Mouse (Mus musculus): Measurements from ENCODE around the gene Foxn3. TPM values are rescaled to one million over a fixed set of nuclear protein-coding genes. Genes with fewer than 3 reads are reported as not detected.

The Foxn3 gene
- polyA plus RNA-seq, 1 experiment, result 61.0 TPM

DNA sequence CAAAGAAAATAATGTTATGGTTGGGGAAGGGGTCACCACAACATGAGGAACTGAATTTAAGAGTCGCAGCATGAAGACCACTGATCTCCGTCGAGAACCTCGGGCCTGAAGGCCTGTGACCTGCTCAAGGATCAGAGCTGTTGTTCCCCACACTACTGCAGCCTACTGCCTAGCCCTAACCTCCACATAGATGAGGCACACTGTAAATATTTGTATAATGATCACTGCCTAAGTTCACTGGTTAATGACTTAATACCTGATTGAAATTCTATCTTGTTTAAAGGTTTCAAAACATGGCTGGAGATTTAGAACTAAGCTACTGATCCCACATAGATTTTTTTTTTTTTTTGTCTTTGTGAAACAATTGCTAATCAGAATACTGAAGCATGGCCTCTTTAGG lies 61.2 kb downstream of the Foxn3 start:
- H3K27me3 ChIP-seq (ENCODE audit: control insufficient read depth, insufficient read depth, low read length, poor library complexity, severe bottlenecking), result no peaks in the 10 kb centered on the region
- no peak for TF ChIP-seq CTCF (IDR thresholded peaks at IDR 0.05; ENCODE audit: low read depth, low read length)
- no peak for TF ChIP-seq POLR2A (IDR thresholded peaks at IDR 0.05; ENCODE audit: insufficient read depth, low read length)
- TF ChIP-seq EP300 (IDR thresholded peaks at IDR 0.05; ENCODE audit: insufficient read depth, low read depth, low read length), result no peak
- H3K9me3 ChIP-seq (replicated peaks; ENCODE audit: control insufficient read depth, insufficient read depth, low read length, poor library complexity, severe bottlenecking), result no peaks in the 10 kb centered on the region
- no peak overlapping the region for H3K27ac ChIP-seq (ENCODE audit: insufficient read depth, low read length)
- no peak overlapping the region for H3K9ac ChIP-seq (ENCODE audit: low read depth, poor library complexity, severe bottlenecking)
- no peaks in the 10 kb centered on the region for H3K36me3 ChIP-seq (ENCODE audit: control insufficient read depth, insufficient read depth, low read length, poor library complexity, severe bottlenecking)
- no peak overlapping the region for H3K4me3 ChIP-seq (ENCODE audit: low read depth, low read length)
- no peaks in the 10 kb centered on the region for H3K4me1 ChIP-seq (ENCODE audit: control insufficient read depth, insufficient read depth, low read length)

- no peaks in the 10 kb centered on the region for H3K36me3 ChIP-seq (ENCODE audit: control insufficient read depth, insufficient read depth, low read length, poor library complexity, severe bottlenecking)
- no peaks in the 10 kb centered on the region for H3K9me3 ChIP-seq (replicated peaks; ENCODE audit: control insufficient read depth, insufficient read depth, low read length, poor library complexity, severe bottlenecking)
- no peaks in the 10 kb centered on the region for H3K27me3 ChIP-seq (ENCODE audit: control insufficient read depth, insufficient read depth, low read length, poor library complexity, severe bottlenecking)
- no peak overlapping the region for H3K4me3 ChIP-seq (ENCODE audit: low read depth, low read length)
- H3K9ac ChIP-seq (ENCODE audit: low read depth, poor library complexity, severe bottlenecking), result no peak overlapping the region
- no peaks in the 10 kb centered on the region for H3K4me1 ChIP-seq (ENCODE audit: control insufficient read depth, insufficient read depth, low read length)
- no peak for TF ChIP-seq CTCF (IDR thresholded peaks at IDR 0.05; ENCODE audit: low read depth, low read length)
- no peak for TF ChIP-seq EP300 (IDR thresholded peaks at IDR 0.05; ENCODE audit: insufficient read depth, low read depth, low read length)
- TF ChIP-seq POLR2A (IDR thresholded peaks at IDR 0.05; ENCODE audit: insufficient read depth, low read length), result no peak
- H3K27ac ChIP-seq (ENCODE audit: insufficient read depth, low read length), result no peak overlapping the region
Measured at GRCm38 (mm10) chr12:99498978-99499694, 64.2 kb downstream of the Foxn3 start.

DNA sequence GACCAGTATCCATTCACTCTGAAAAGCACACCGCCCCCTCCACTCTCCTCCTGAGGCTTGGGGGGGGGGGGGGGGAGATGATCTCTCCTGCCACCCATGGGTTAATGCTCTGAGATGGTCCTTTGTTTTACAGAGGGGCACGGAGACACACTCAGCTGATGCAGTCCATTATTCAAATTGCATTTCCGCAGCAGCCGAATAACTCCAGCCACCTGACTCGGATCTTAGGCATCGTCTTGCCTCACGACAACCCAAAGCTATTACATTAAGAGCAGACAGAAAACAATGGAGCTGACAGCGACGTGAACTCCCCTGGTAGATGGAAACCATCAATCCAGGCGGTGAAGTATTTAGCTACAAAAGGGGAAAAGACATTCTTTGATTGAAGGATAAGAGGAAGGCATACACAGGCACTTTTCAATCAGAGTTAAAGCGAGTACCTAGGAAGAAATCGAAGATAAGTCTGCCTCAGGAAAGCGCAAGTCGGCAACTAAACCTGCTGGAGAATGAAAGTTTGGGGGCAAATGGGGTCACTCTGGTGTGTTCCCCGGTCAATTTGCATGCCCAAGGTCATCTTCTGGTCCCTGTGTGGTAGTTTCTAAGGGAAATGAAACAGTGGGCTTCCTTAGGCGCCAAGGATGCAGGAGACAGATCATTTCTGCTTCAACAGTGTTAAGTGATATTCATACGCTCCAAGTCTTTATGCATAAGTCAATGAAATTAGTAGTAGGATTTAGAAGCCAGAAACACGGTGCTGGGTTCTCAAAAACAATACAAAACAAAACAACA lies 65.0 kb downstream of the Foxn3 start:
- Histone ChIP-seq H3K4me1 (ENCODE audit: control insufficient read depth, insufficient read depth, low read length) (no peaks in the 10 kb centered on the region), H3K9me3 (replicated peaks; ENCODE audit: control insufficient read depth, insufficient read depth, low read length, poor library complexity, severe bottlenecking) (no peaks in the 10 kb centered on the region), H3K4me3 (ENCODE audit: low read depth, low read length) (no peak overlapping the region), H3K27me3 (ENCODE audit: control insufficient read depth, insufficient read depth, low read length, poor library complexity, severe bottlenecking) (no peaks in the 10 kb centered on the region), H3K9ac (ENCODE audit: low read depth, poor library complexity, severe bottlenecking) (no peak overlapping the region), H3K27ac (ENCODE audit: insufficient read depth, low read length) (no peak overlapping the region), H3K36me3 (ENCODE audit: control insufficient read depth, insufficient read depth, low read length, poor library complexity, severe bottlenecking) (no peaks in the 10 kb centered on the region)
- no peak for TF ChIP-seq POLR2A (IDR thresholded peaks at IDR 0.05; ENCODE audit: insufficient read depth, low read length)
- no peak for TF ChIP-seq CTCF (IDR thresholded peaks at IDR 0.05; ENCODE audit: low read depth, low read length)
- TF ChIP-seq EP300 (IDR thresholded peaks at IDR 0.05; ENCODE audit: insufficient read depth, low read depth, low read length), result no peak

DNA sequence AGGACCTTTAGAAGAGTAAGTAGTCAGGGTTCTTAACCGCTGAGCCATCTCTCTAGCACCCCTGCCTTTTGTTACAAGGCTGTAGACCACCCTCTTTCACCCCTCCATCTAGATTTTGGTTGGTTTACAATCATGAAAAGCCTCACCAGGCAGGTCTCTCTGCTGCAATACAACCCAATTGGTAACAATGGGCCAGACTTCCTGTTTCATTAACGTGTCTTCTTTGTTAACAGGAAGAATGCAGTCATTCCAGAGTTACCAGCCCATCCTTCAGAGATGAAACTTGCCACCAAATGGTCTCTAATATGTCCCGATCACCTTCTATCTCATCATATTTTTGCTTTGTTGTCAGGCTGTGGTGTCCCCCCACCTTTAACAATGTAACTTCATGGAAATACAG lies 66.4 kb downstream of the Foxn3 start:
- H3K4me3 ChIP-seq (ENCODE audit: low read depth, low read length), result no peak overlapping the region
- H3K9me3 ChIP-seq (replicated peaks; ENCODE audit: control insufficient read depth, insufficient read depth, low read length, poor library complexity, severe bottlenecking), result no peaks in the 10 kb centered on the region
- no peak overlapping the region for H3K9ac ChIP-seq (ENCODE audit: low read depth, poor library complexity, severe bottlenecking)
- no peaks in the 10 kb centered on the region for H3K4me1 ChIP-seq (ENCODE audit: control insufficient read depth, insufficient read depth, low read length)
- H3K27ac ChIP-seq (ENCODE audit: insufficient read depth, low read length), result no peak overlapping the region
- TF ChIP-seq EP300 (IDR thresholded peaks at IDR 0.05; ENCODE audit: insufficient read depth, low read depth, low read length) (no peak), POLR2A (IDR thresholded peaks at IDR 0.05; ENCODE audit: insufficient read depth, low read length) (no peak), CTCF (IDR thresholded peaks at IDR 0.05; ENCODE audit: low read depth, low read length) (no peak)
- H3K36me3 ChIP-seq (ENCODE audit: control insufficient read depth, insufficient read depth, low read length, poor library complexity, severe bottlenecking), result no peaks in the 10 kb centered on the region
- H3K27me3 ChIP-seq (ENCODE audit: control insufficient read depth, insufficient read depth, low read length, poor library complexity, severe bottlenecking), result no peaks in the 10 kb centered on the region

DNA sequence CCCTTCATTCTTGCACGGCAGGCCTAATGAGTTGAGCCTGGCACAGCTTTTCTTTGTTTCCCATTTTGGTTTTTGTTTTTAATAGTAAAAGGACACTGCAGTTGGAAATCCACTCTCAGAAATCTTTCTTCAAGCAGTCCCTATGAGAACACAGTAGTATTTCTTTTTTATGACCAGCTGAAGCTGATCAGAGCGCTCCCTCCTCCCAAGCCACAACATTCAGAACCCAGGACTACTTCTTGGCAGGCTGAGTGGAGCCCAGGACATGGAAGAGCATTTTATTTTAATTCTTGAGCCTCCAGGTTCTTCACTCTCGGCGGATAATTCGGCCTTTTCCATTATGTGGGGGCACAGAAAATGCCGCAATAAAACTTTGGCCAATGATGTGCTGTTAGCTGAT lies 73.2 kb downstream of the Foxn3 start:
- Histone ChIP-seq H3K27ac (ENCODE audit: insufficient read depth, low read length) (no peak overlapping the region), H3K9me3 (replicated peaks; ENCODE audit: control insufficient read depth, insufficient read depth, low read length, poor library complexity, severe bottlenecking) (no peaks in the 10 kb centered on the region), H3K9ac (ENCODE audit: low read depth, poor library complexity, severe bottlenecking) (no peak overlapping the region), H3K4me1 (ENCODE audit: control insufficient read depth, insufficient read depth, low read length) (no peaks in the 10 kb centered on the region), H3K27me3 (ENCODE audit: control insufficient read depth, insufficient read depth, low read length, poor library complexity, severe bottlenecking) (no peaks in the 10 kb centered on the region), H3K4me3 (ENCODE audit: low read depth, low read length) (no peak overlapping the region), H3K36me3 (ENCODE audit: control insufficient read depth, insufficient read depth, low read length, poor library complexity, severe bottlenecking) (no peaks in the 10 kb centered on the region)
- TF ChIP-seq CTCF (IDR thresholded peaks at IDR 0.05; ENCODE audit: low read depth, low read length) (no peak), POLR2A (IDR thresholded peaks at IDR 0.05; ENCODE audit: insufficient read depth, low read length) (no peak), EP300 (IDR thresholded peaks at IDR 0.05; ENCODE audit: insufficient read depth, low read depth, low read length) (no peak)

Data from ES-Bruce4 (cell line).